Mouse (Mus musculus) bone marrow, adult 2 months (tissue): ENCODE measurements around the gene Rab3il1. TPM values are rescaled to one million over a fixed set of nuclear protein-coding genes. Genes with fewer than 3 reads are reported as not detected.
A peak's percentile ranks its signal among the peaks of the same experiment; 100 is the strongest.

ENCODE experiments used
- H3K27ac ChIP-seq: fragments of 200-500 bp; 2 replicates; pipeline ENCODE4 v1.5.1; 2012; ENCODE audit warnings: low read depth, mild to moderate bottlenecking, control low read depth, inconsistent platforms, low read length; ENCODE audit not compliant: control insufficient read depth, poor library complexity, insufficient read depth
- H3K4me1 ChIP-seq: fragments of 200-500 bp; 2 replicates; pipeline ENCODE4 v1.6.1; 2011; ENCODE audit warnings: low read length; ENCODE audit not compliant: control insufficient read depth, insufficient read depth
- H3K4me3 ChIP-seq: fragments of 200-500 bp; replicated peaks from 2 replicates; pipeline ENCODE3; 2011; ENCODE audit warnings: mild to moderate bottlenecking, low read depth, low read length, control low read depth; ENCODE audit not compliant: control insufficient read depth
- CTCF ChIP-seq: fragments of 200-500 bp; IDR thresholded peaks from 2 replicates; pipeline ENCODE4 v1.5.1; 2011; ENCODE audit warnings: low read length, control low read depth; ENCODE audit not compliant: control insufficient read depth, insufficient read depth
- POLR2A ChIP-seq: fragments of 200-500 bp; IDR thresholded peaks from 2 replicates; pipeline ENCODE4 v1.6.1; 2011; ENCODE audit warnings: low read depth, mild to moderate bottlenecking, control low read depth, low read length, borderline replicate concordance; ENCODE audit not compliant: control insufficient read depth
- WGBS: fragments of 180-500 bp; shearing (Covaris S2); methylation state at CpG from one replicate; pipeline ENCODE4 v1.1.7; 2018; 5-methylcytosine and 5-hydroxymethylcytosine counted together
- polyA plus RNA-seq: library from polyadenylated mRNA; stranded (reverse); fragments of >200 nt; gene quantifications from 2 replicates; pipeline ENCODE4 v1.2.4, GENCODE M21; 2011; ENCODE audit warnings: low replicate concordance; ENCODE audit not compliant: missing spikeins, insufficient read depth, insufficient read length

Gene Rab3il1
- polyA plus RNA-seq, 1 experiment: 115 TPM

- peaks cover 4% of the 10 kb centered on the region; the same call in 1 of the 2 replicates for H3K4me1 ChIP-seq
- TF ChIP-seq POLR2A (no peak), CTCF (peak; percentile 61; the same call in 1 of the 2 replicates)
- WGBS: 9% methylated on average over 17 of the region's 17 CpGs
- H3K4me3 ChIP-seq: no peak overlapping the region
- H3K27ac ChIP-seq: no peak overlapping the region
Measured at GRCm38 (mm10) chr19:9993036-9993656, 8.3 kb upstream of the Rab3il1 start.

DNA sequence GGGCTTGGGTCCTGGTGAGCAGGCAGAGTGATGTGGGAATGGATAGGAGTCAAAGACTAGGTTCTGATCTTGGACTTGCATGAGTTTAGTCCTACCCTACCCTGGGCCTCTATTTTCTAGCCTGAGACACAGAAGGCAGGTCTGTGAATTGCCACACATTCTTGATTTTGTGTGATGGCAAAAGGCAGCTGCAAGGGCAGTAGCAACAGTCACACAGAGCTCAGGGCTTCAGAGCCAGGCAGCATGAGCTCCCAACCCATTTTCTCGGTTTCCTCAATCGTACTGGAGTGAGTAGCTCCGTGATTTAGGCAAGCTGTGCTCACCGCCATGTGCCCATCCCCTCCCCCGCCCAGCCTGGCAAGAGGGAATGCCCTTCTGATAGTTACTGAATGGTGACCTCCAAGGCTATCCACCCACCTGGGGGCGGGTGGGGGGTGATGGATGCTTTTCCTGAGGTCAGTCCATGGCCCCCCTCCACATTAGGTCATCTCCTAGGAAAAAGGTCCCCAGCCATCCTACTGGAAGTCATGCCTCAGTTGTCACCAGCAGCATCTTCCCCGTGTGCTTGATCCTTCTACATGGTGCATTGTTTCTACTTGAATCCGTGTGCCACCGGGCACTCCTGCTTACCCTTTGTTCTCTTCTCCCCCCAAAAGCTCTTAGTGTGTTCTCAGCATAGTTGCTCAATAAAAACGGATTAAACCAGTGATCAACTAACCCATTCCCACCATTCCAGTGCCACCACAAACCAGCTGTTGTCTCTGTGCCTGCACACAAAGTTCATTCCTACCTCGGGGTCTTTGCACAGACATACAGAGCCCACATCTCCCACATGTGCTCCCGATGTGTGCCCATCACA, 4.0 kb upstream of the Rab3il1 start:
- H3K27ac ChIP-seq: no peak overlapping the region
- H3K4me3 ChIP-seq: no peak overlapping the region
- 80% methylated on average over 12 of the region's 12 CpGs for WGBS
- no peak for TF ChIP-seq POLR2A
- peaks cover 1% of the 10 kb centered on the region; the same call in 1 of the 2 replicates for H3K4me1 ChIP-seq

DNA sequence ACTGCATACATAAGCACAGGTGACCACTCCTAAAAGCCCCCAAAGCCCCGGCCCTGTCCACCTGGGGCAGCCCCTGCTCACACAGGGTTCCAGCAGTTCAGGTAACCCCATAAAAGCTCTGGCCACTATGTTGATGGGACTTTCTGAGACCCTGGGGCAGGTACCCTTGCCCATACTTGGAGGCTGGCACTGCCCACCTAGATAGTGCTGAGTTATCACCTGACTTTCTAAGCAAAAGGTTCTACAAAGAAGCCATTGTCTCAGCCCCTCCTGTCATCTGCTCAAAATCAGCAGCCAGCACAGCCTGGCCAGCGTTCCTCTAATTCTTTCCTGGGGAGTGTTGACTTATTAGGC, 3.4 kb upstream of the Rab3il1 start:
- H3K4me3 ChIP-seq: no peak overlapping the region
- WGBS: 90% methylated on average over 2 of the region's 2 CpGs
- TF ChIP-seq POLR2A: no peak
- no peak for TF ChIP-seq CTCF
- H3K4me1 ChIP-seq: peaks cover 1% of the 10 kb centered on the region; the same call in 1 of the 2 replicates
- no peak overlapping the region for H3K27ac ChIP-seq

GRCm38 (mm10) chr19:9998736-9999486, 2.6 kb upstream of the Rab3il1 start:
- no peak for TF ChIP-seq POLR2A
- TF ChIP-seq CTCF: no peak
- Histone ChIP-seq H3K4me3 (no peak overlapping the region), H3K4me1 (no peaks in the 10 kb centered on the region), H3K27ac (no peak overlapping the region)
- WGBS: 75% methylated on average over 13 of the region's 13 CpGs

DNA sequence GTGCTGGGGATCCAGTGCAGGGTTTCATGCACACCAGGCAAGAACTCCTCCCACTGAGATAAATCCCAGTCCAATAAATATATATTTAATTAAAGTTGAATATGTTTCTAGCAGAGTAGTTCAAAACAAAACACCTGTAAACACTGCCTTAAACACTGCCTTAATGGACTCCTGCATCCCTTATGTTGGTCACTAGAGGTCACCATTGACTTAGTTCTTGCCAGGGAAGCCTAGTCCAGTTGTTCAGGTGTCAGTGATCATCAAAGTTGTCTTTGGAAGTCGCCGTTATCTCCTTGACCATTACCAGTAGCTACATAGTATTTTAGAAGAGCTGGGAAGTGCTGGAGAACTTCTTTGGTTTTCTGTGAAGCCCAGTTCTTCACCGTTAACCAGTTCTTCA, 1.1 kb upstream of the Rab3il1 start:
- no peak overlapping the region for H3K4me3 ChIP-seq
- 31% methylated on average over 3 of the region's 3 CpGs for WGBS
- H3K4me1 ChIP-seq: no peaks in the 10 kb centered on the region
- TF ChIP-seq POLR2A (no peak), CTCF (peak; percentile 55)
- H3K27ac ChIP-seq: no peak overlapping the region

DNA sequence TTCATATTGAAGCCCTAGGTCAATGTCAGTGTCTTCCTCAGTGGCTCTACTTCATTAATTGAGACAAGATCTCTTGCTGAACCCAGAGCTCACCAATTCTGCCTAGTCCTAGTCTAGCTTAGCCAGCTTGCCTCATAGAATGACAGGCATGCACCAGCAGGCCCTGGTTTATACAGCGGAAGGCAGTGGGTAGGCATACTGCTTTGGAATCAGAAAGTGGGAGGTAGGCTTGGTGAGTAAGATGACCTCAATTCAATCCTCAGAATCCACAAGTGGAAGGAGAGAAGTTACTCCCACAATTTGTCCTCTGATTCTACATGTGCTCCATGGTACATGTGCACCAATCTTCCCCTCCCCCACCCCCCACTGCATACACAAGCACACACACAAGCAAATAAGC, 2.2 kb downstream of the Rab3il1 start:
- no peak overlapping the region for H3K27ac ChIP-seq
- no peaks in the 10 kb centered on the region for H3K4me1 ChIP-seq
- WGBS: 97% methylated on average over 1 of the region's 1 CpGs
- H3K4me3 ChIP-seq: no peak overlapping the region
- no peak for TF ChIP-seq CTCF

GRCm38 (mm10) chr19:10011408-10011807, 9.9 kb downstream of the Rab3il1 start:
- 80% methylated on average over 1 of the region's 1 CpGs for WGBS
- H3K27ac ChIP-seq: no peak overlapping the region
- H3K4me1 ChIP-seq: no peaks in the 10 kb centered on the region; the same call in 1 of the 2 replicates
- no peak overlapping the region for H3K4me3 ChIP-seq
- TF ChIP-seq CTCF: no peak
- no peak for TF ChIP-seq POLR2A

DNA sequence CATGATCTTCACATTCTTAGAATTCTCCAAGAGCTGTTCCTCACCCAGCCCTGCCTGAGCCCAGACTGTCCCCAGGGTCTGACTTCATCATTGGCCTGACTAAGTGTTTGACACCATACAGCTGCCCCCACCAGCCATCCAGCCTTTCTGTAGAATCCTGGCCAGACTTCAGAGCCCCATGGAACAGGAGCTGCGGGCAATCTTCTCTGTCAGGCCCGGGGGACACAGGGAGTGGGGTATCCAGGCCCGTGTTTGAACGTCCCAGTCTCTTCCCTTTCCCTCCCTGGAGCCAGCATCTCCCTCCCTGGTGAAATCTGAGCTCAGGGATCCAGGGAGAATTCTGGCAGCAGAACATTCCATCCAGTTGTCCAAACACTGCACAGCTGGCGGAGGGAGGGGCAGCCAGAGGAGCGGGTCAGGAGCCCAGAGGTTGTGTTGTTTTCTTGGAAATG, 11.4 kb downstream of the Rab3il1 start:
- 85% methylated on average over 6 of the region's 6 CpGs for WGBS
- H3K27ac ChIP-seq: no peak overlapping the region; the same call in 1 of the 2 replicates
- no peaks in the 10 kb centered on the region; the same call in 1 of the 2 replicates for H3K4me1 ChIP-seq
- TF ChIP-seq POLR2A: no peak
- no peak for TF ChIP-seq CTCF
- H3K4me3 ChIP-seq: no peak overlapping the region
